Mouse (Mus musculus): ENCODE data around the gene Xpo1. TPM values are rescaled to one million over a fixed set of nuclear protein-coding genes. Genes with fewer than 3 reads are reported as not detected.

Xpo1 gene
- polyA plus RNA-seq, 1 experiment from 2014 or later = 78.8 TPM

Other genes starting within 250 kb of the Xpo1 start
- 2.7 and 4.0 TPM in 2 replicates for gene Fam161a, start 248.5 kb upstream of the Xpo1 start, polyA plus RNA-seq (2015; fragmentation: Nextera tagmentation; extraction: Ambion mirVana)
- 23.5 and 25.1 TPM in 2 replicates for gene Usp34, start 50.9 kb downstream of the Xpo1 start, polyA plus RNA-seq (2015; fragmentation: Nextera tagmentation; extraction: Ambion mirVana)
- 65.1 and 66.9 TPM in 2 replicates for gene Ahsa2, start 242.0 kb downstream of the Xpo1 start, polyA plus RNA-seq (2015; fragmentation: Nextera tagmentation; extraction: Ambion mirVana)

Data from stomach, embryonic 15.5 days (tissue).